Mouse (Mus musculus): ENCODE data around the gene Pnliprp2.

The Pnliprp2 gene

DNA sequence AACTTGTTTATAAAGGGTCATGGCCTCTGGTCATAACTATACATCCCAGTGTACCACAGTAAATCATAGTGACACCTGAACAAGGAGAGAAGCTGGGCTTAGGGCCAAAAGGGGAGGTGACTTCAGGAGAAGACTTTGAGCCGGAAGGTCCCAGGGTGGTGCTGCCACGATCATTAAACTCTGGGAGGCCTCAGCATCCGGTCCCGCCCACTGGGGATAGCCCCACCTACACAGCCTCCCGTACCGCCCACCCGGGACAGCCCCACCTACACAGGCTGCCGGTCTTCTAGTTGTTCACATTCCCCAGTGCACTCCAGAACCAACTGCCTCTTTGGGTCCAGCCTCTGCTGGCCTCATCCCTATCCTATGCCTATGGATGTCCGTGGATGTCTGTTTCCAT lies at the start of gene Pnliprp2:
Pnliprp2 (plus strand) TSS at position 297 of the 400 bp plus-strand sequence.
- DNase-seq = no peak

GRCm38 (mm10) chr19:58717925-58718324 lies 41.6 kb upstream of the Pnliprp2 start:
- DNase-seq = no peak

GRCm38 (mm10) chr19:58720439-58720838 lies 39.1 kb upstream of the Pnliprp2 start:
- no peak for DNase-seq

GRCm38 (mm10) chr19:58726551-58726950 lies 33.0 kb upstream of the Pnliprp2 start:
- no peak for DNase-seq

- no peak for DNase-seq
These were observed 31.8 kb upstream of the Pnliprp2 start for GRCm38 (mm10) chr19:58727756-58728155.

GRCm38 (mm10) chr19:58728445-58729031 lies 31.0 kb upstream of the Pnliprp2 start, which contains the start of gene Pnliprp1:
Gene Pnliprp1, plus strand, starts transcription at chr19:58728887.
- DNase-seq = no peak

DNA sequence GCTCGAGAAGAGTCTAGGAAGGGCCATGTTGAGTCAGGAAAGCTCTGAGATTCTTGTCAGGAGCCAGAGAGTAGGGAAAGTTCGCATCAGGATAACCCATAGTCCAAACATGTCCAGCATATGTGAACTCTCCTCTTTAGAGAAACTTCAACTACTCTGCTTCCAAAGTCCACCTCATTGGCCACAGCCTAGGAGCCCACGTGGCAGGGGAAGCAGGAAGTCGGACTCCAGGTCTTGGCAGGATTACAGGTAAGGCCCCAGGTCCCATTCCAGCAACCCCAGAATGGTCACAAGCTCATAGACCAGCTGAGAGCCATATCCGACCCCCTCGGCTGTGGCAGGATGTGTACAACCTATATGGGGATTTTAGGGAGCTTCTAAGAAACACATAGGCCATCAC lies 26.3 kb upstream of the Pnliprp2 start:
- DNase-seq = no peak

GRCm38 (mm10) chr19:58738111-58738510 lies 21.4 kb upstream of the Pnliprp2 start:
- no peak for DNase-seq

DNA sequence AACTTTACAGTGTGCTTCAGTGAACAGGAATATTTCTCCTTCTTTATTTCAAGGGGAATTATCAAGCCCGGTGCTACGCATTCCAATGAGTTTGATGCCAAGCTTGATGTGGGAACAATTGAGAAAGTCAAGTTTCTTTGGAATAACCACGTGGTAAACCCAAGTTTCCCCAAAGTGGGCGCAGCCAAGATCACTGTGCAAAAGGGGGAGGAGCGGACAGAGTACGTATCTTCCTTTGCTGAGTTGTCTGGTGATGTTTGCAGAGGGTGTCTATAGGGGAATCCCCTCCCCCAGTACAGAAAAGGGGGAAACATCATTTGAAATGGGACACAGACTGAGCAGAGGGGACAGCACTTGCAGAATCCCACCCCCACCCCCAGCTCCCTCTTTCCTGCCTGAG lies 18.5 kb upstream of the Pnliprp2 start:
- no peak for DNase-seq

GRCm38 (mm10) chr19:58742711-58743110 lies 16.8 kb upstream of the Pnliprp2 start:
- no peak for DNase-seq

- no peak for DNase-seq
These were observed 15.8 kb upstream of the Pnliprp2 start for GRCm38 (mm10) chr19:58743736-58744135.

DNA sequence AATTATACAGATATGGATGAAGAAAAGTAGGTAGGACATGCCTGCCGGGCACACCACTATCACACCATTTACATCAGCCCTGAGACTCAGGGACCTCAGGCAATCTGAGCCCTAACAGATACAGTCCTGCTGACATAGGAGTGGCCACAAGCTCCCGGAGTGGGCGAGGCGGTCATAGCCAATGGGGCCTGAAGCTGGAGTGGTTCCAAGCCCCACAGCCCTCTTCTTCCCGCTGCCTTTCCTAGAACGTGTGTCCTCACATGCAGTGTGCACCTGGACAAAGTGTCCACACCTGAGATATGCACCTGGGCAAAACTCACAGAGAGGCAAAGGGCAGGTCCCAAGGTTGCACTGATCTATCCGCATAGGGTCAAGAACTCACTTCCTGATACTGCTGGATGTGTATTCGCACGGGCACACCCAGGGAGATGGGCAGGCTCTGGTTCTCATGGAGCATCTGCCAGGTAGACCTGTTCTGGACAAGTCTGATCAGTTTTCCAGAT lies 12.0 kb upstream of the Pnliprp2 start:
- no peak for DNase-seq

- DNase-seq = no peak
These were observed 8.7 kb upstream of the Pnliprp2 start for GRCm38 (mm10) chr19:58750822-58751221.

- DNase-seq = no peak
These were observed 8.0 kb upstream of the Pnliprp2 start for GRCm38 (mm10) chr19:58751504-58751903.

DNA sequence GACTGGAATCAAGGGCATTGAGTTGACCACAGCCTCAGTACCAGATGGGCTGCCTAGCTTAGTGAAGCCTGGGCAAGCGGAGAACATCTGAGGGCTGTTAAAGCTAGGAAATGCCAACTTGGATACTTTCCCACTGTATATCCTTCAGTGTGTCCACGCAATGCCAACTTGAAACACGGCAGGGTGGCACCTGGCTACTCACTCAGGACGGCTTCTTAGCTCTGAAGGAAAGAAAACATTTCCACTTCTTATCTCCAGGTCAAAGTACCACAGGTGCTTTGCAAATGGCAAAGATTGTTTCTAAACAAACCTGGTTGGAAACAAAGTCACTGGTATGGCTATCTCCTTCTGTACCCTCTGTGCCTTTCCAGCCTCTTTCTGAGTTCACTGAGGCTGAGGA lies 648 bp upstream of the Pnliprp2 start:
- DNase-seq = no peak

DNA sequence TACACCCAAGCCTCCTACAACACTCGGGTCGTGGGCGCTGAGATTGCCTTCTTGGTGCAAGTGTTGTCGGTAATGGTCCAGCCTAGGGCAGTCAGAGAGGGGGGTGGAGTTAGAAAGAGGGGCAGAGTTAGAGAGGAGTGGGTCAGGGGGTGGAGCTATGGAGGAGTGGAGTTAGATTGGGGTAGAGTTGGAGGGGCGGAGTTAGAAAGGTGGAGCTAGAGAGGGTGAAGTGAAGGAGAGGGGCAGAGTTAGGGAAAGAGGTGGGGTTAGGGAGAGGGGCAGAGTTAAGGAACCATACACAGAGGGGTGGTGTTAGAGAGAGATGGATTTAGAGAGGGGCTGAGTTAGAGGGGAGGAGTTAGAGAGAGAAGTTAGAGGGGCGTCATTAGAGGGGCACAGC lies 2.8 kb downstream of the Pnliprp2 start:
- DNase-seq = no peak

DNA sequence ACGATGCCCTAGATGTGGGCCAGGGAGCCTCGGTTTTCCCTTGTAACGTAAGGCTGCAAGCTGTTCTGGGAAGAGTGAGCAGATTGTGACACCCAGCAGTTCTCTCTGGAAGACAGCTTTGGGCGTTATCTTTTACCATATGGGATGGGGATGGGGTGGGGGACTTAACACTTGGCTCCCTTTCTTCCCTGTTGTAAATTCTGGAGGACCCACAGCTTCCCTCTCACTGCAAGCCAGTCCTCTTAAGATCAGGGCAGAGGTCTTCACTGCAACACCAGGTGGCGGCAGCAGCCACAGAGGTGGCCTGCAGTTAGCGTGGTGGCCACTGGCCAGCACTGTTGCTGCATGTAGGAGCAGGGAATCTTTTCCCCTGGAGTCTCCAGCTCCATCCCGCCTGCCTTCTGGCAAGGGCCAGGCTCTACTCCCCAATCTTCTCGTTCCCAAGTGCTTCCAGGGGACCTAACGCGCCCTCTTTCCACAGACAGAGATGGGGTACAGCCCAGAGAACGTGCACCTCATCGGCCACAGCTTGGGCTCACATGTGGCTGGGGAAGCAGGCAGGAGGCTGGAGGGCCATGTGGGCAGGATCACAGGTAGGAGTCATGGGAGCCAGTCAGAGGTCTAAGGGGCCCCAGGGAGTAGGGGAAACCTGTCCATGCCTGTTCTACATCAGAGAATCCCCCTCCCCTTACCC lies 3.5 kb downstream of the Pnliprp2 start:
- DNase-seq = no peak

DNA sequence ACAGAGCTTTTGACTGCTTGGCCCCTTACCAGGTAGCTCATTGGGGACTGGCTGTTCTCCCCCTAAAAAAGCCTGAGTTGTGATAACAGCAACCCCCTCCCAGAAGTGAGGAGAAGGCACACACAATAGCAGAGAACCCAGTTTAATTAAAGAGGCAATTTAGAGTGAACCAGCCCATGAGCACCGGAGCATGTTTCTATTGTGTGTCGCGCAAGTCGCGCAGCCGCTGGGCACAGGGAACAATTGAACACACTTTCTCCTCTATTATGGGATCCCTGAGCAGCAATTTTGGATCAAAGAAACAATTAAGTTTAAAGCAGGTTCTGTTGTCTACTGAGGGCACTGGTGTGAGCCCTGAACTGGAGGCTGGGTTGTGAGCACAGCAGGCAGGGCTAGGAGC lies 7.8 kb downstream of the Pnliprp2 start:
- no peak for DNase-seq

- no peak for DNase-seq
These were observed 16.9 kb downstream of the Pnliprp2 start for GRCm38 (mm10) chr19:58776461-58776860.

- no peak for DNase-seq
These were observed 22.0 kb downstream of the Pnliprp2 start for GRCm38 (mm10) chr19:58781566-58781965.

DNA sequence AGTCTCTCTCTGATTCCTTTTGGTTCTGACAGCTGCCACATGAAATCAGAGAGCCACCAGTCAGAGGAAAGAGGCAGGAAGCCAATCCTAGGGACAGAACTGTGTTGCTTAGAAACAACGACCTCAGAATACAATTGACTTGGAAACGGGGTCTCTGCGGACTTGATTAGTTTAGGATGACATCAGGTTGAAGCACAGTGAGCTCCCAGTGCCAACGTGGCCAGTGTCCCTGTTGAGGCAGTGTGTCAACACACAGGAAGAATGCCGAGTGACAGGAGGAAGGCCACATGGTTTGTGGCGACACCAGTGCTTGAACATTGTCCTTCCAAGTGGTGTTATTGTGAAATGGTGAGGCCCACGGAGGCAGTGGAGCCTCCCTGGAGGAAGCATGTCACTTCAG lies 24.4 kb downstream of the Pnliprp2 start:
- DNase-seq = no peak

DNA sequence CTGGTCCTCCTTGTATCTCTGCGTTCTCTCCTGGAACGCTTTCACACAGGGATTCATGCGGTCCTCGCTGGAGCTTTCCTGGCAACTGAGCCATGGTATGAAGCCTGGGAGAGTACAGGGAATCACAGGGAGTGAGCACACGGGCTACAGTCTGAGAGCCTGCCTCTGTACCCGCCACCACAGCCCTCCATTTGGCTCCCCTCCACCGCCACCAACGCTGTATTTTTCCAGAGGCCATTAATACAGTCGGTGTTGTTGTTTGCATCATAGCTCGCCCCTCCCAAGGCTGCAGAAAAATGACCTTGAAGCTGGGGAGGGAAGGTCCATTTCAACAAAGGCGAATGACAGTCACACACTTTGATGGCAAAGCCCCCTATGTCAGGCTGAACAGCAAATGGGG lies 29.7 kb downstream of the Pnliprp2 start:
- no peak for DNase-seq

- DNase-seq = no peak
These were observed 34.8 kb downstream of the Pnliprp2 start, which contains the start of gene 1700019N19Rik for GRCm38 (mm10) chr19:58794284-58794683. Gene 1700019N19Rik, minus strand, starts transcription at chr19:58794461.

DNA sequence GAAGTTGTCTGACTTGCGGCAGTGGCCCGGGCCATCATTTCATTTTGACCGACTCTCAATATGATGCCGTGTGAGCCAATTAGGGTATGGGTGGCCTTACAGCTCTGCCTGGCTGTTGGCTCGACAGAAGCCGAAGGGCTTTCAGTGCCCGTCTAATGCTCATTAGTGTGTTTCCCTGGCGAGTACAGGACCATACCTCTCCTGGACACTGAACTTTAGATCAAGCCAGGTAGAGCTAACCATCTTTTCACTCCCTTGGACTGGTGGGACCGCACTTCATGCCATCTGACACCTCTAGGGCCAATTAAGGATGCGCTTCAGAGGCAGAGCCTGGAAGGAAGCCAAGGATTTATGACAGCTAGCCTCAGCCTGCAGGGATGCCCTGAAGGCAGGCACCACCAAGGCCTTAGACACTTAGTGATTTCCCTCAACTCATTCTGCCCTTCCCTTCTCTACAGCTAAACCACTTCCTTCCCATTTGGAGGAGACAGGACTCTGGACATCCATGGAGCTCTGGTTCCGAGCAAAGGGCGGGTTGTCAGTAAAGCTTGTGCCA lies 35.7 kb downstream of the Pnliprp2 start:
- DNase-seq = no peak

Data from spleen, adult 18-20 months (tissue).